ENCODE assay signal across 9 mouse cellular contexts in genomic region chr3:149273993-149274692, GRCm38 (mm10).
A peak's percentile ranks its signal among the peaks of the same experiment; 100 is the strongest.
DNase-seq lines count a peak whose midpoint lies in the region; ATAC-seq lines count a peak whose summit lies in the region.
"Had no signal": no experiment of that assay in that cellular context is flagged by ENCODE, and none has a peak within 500 bp of the region (broad histone marks: within the 10 kb centered on the region; RNA-seq: fewer than 3 reads in every experiment).

No protein-coding gene starts in this region.

- H3K4me3 ChIP-seq in forebrain, embryonic 13.5 days: no peak overlapping the region
- H3K4me3 ChIP-seq in forebrain, embryonic 14.5 days (ENCODE audit: low read depth, low read length): no peak overlapping the region
- H3K4me3 ChIP-seq in limb, embryonic 12.5 days (replicated peaks): no peak overlapping the region
- H3K4me3 ChIP-seq in limb, embryonic 10.5 days: no peak overlapping the region
- no peak overlapping the region for H3K4me3 ChIP-seq in intestine, embryonic 16.5 days (ENCODE audit: low read length)
- H3K4me3 ChIP-seq: megakaryocyte, embryonic 14.5 days had no signal

- no peak overlapping the region for H3K27ac ChIP-seq in forebrain, embryonic 13.5 days
- H3K27ac ChIP-seq in forebrain, embryonic 14.5 days (ENCODE audit: low read depth, low read length): no peak overlapping the region
- no peak overlapping the region for H3K27ac ChIP-seq in limb, embryonic 12.5 days
- H3K27ac ChIP-seq in limb, embryonic 10.5 days: no peak overlapping the region
- no peak overlapping the region for H3K27ac ChIP-seq in intestine, embryonic 16.5 days (ENCODE audit: low read length)

- no peak for DNase-seq in forebrain, embryonic 14.5 days (ENCODE audit: low spot score)
- no peak for DNase-seq in limb, embryonic 10.5 days (ENCODE audit: low spot score)
- no peak for DNase-seq in spleen, postnatal 36 days (ENCODE audit: low spot score in 2 of 2)
- DNase-seq in frontal cortex, postnatal 25 days (ENCODE audit: low spot score in 2 of 2): no peak

- no peaks in the 10 kb centered on the region for H3K9me3 ChIP-seq in forebrain, embryonic 13.5 days (replicated peaks)
- no peaks in the 10 kb centered on the region for H3K9me3 ChIP-seq in forebrain, embryonic 14.5 days (replicated peaks; ENCODE audit: control insufficient read depth, low read length)
- no peaks in the 10 kb centered on the region for H3K9me3 ChIP-seq in limb, embryonic 12.5 days
- no peaks in the 10 kb centered on the region for H3K9me3 ChIP-seq in limb, embryonic 10.5 days (replicated peaks)
- H3K9me3 ChIP-seq in intestine, embryonic 16.5 days (ENCODE audit: control insufficient read depth, low read length): no peaks in the 10 kb centered on the region

- no peaks in the 10 kb centered on the region for H3K27me3 ChIP-seq in forebrain, embryonic 13.5 days
- H3K27me3 ChIP-seq in forebrain, embryonic 14.5 days (replicated peaks; ENCODE audit: control insufficient read depth, insufficient read depth, low read length): no peaks in the 10 kb centered on the region
- H3K27me3 ChIP-seq in limb, embryonic 12.5 days: no peaks in the 10 kb centered on the region
- H3K27me3 ChIP-seq in limb, embryonic 10.5 days (ENCODE audit: low read depth, poor library complexity, severe bottlenecking): no peaks in the 10 kb centered on the region
- no peaks in the 10 kb centered on the region for H3K27me3 ChIP-seq in intestine, embryonic 16.5 days (replicated peaks; ENCODE audit: control insufficient read depth, insufficient read depth, low read length)
- H3K27me3 ChIP-seq: megakaryocyte, embryonic 14.5 days had no signal

- H3K9ac ChIP-seq in forebrain, embryonic 13.5 days: no peak overlapping the region
- no peak overlapping the region for H3K9ac ChIP-seq in forebrain, embryonic 14.5 days (ENCODE audit: low read length)
- H3K9ac ChIP-seq in limb, embryonic 12.5 days (replicated peaks): no peak overlapping the region
- no peak overlapping the region for H3K9ac ChIP-seq in intestine, embryonic 16.5 days (ENCODE audit: low read depth, low read length)

- WGBS in forebrain, embryonic 13.5 days: 56% methylated on average over 12 of the region's 12 CpGs
- WGBS in forebrain, embryonic 14.5 days: 49% methylated on average over 12 of the region's 12 CpGs
- 51% methylated on average over 12 of the region's 12 CpGs for WGBS in limb, embryonic 12.5 days
- 54% methylated on average over 12 of the region's 12 CpGs for WGBS in limb, embryonic 10.5 days
- WGBS in intestine, embryonic 16.5 days: 40% methylated on average over 12 of the region's 12 CpGs

- H3K4me1 ChIP-seq in forebrain, embryonic 13.5 days: no peaks in the 10 kb centered on the region
- no peaks in the 10 kb centered on the region for H3K4me1 ChIP-seq in forebrain, embryonic 14.5 days (ENCODE audit: control insufficient read depth, insufficient read depth, low read length)
- no peaks in the 10 kb centered on the region for H3K4me1 ChIP-seq in limb, embryonic 12.5 days (replicated peaks)
- peaks cover 13% of the 10 kb centered on the region for H3K4me1 ChIP-seq in limb, embryonic 10.5 days
- H3K4me1 ChIP-seq in intestine, embryonic 16.5 days (ENCODE audit: control insufficient read depth, insufficient read depth, low read length): no peaks in the 10 kb centered on the region
- H3K4me1 ChIP-seq: megakaryocyte, embryonic 14.5 days had no signal

- H3K36me3 ChIP-seq in forebrain, embryonic 13.5 days (ENCODE audit: poor library complexity, severe bottlenecking): no peaks in the 10 kb centered on the region
- H3K36me3 ChIP-seq in forebrain, embryonic 14.5 days (ENCODE audit: control insufficient read depth, insufficient read depth, low read length): no peaks in the 10 kb centered on the region
- H3K36me3 ChIP-seq in limb, embryonic 12.5 days: no peaks in the 10 kb centered on the region
- no peaks in the 10 kb centered on the region for H3K36me3 ChIP-seq in limb, embryonic 10.5 days
- no peaks in the 10 kb centered on the region for H3K36me3 ChIP-seq in intestine, embryonic 16.5 days (ENCODE audit: control insufficient read depth, insufficient read depth, low read length)

- peak overlapping the region; percentile 30 for H3K4me2 ChIP-seq in forebrain, embryonic 13.5 days
- no peak overlapping the region for H3K4me2 ChIP-seq in forebrain, embryonic 14.5 days (ENCODE audit: low read length)
- peak overlapping the region; percentile 35; the same call in 1 of the 2 replicates for H3K4me2 ChIP-seq in limb, embryonic 12.5 days
- H3K4me2 ChIP-seq in intestine, embryonic 16.5 days (ENCODE audit: low read depth, low read length): peak overlapping the region; percentile 7; the same call in 1 of the 2 replicates

- ATAC-seq in forebrain, embryonic 13.5 days: no peak
- ATAC-seq in forebrain, embryonic 14.5 days: no peak
- ATAC-seq in limb, embryonic 12.5 days (ENCODE audit: insufficient number of reproducible peaks, insufficient read depth, low FRiP score, low TSS enrichment, low read depth): no peak
- ATAC-seq in intestine, embryonic 16.5 days: peak; percentile 71
- ATAC-seq in megakaryocyte progenitor cell, adult 5-6 weeks (replicated peaks; ENCODE audit: poor library complexity): peak; percentile 78

Comparison
In these comparisons a context has a peak if more than half of its experiments do, and no peak if none do; other contexts are left out.
1. ATAC-seq: peak in intestine, embryonic 16.5 days (single experiment) and megakaryocyte progenitor cell, adult 5-6 weeks (single experiment); none in forebrain, embryonic 13.5 days (single experiment), forebrain, embryonic 14.5 days (single experiment) and limb, embryonic 12.5 days (single experiment).